Mouse (Mus musculus) cortical plate, adult 2 months (tissue): Measurements from ENCODE around the gene Ltk.

ENCODE experiments used
- CTCF ChIP-seq: fragments of 200-500 bp; IDR thresholded peaks from 2 replicates; pipeline ENCODE4 v1.5.1; 2011; ENCODE audit warnings: mild to moderate bottlenecking, control low read depth, low read length; ENCODE audit not compliant: insufficient read depth; ENCODE audit errors: extremely low read depth
- POLR2A ChIP-seq: fragments of 200-500 bp; IDR thresholded peaks from 2 replicates; pipeline ENCODE4 v1.6.1; 2011; ENCODE audit warnings: mild to moderate bottlenecking, low read length, control low read depth; ENCODE audit not compliant: insufficient read depth; ENCODE audit errors: extremely low read depth

- TF ChIP-seq POLR2A (no peak), CTCF (peak; percentile 45)
Observed at GRCm38 (mm10) chr2:119745281-119745680, 14.9 kb downstream of the Ltk start.
